Mouse (Mus musculus): Measurements from ENCODE around the gene C5ar1. TPM values are rescaled to one million over a fixed set of nuclear protein-coding genes. Genes with fewer than 3 reads are reported as not detected.
"Not testable (repeated sequence)": the region's sequence is repeated elsewhere in the genome, so short reads cannot be mapped to it uniquely, and the experiment has no call there.

C5ar1 gene
- total RNA-seq, 1 experiment, result not detected

DNA sequence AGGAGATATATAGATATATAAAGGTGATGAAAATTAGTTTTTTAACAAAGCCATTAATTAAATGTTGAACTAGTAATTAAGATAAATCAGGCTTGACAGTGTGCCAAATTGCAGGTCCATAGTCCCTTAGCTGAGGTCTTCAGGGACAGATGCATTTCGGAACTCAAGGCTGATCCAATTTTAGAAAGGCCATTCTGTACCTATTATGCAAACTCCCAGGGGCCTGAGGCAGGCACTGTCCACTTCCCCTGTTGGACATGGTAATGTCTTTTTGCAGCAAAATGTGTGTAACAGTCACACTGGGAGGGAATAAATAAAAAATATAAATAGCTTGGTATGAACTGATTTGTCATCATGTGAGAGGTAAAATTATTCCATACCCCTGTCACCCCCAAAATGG lies 11.8 kb upstream of the C5ar1 start:
- TF ChIP-seq HCFC1 (IDR thresholded peaks at IDR 0.05; ENCODE audit: borderline replicate concordance, insufficient read depth, low read length) (no peak), CHD2 (IDR thresholded peaks at IDR 0.05; ENCODE audit: low read depth, low read length) (no peak), MAFK (IDR thresholded peaks at IDR 0.05; ENCODE audit: insufficient read depth, low read depth, low read length) (no peak), ZC3H11A (IDR thresholded peaks at IDR 0.05; ENCODE audit: borderline replicate concordance, low read depth, low read length) (no peak), ZNF384 (IDR thresholded peaks at IDR 0.05; ENCODE audit: low read depth, low read length) (no peak)
- no peak for DNase-seq (ENCODE audit: low read depth, low spot score)

DNA sequence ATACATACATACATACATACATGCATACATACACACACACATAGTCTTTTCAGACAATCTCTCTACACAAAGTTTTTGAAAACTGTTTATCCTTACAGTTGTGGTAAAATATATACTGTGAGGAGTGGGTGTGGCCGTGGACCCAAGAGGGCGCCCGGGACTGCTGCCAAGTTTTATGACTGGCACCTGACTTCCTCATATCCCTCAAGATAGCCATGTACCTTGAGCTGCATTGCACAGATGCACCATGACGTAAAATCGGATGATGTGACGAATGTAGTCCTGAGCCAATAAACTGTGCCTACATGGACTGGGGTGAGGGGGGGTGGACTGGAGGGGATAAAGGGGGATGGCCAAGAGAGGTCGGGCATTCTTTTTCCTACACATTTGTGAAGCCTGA lies 7.3 kb upstream of the C5ar1 start:
- H3K4me3 ChIP-seq (ENCODE audit: insufficient read depth in 1 of 2, low read depth in 1 of 2, low read length in 2 of 2, poor library complexity in 1 of 2, severe bottlenecking in 1 of 2); H3K4me1 ChIP-seq (ENCODE audit: control insufficient read depth in 2 of 2, insufficient read depth in 2 of 2, low read length in 2 of 2, poor library complexity in 1 of 2); DNase-seq (ENCODE audit: low read depth, low spot score); H3K27ac ChIP-seq (ENCODE audit: insufficient read depth, low read depth, low read length, poor library complexity, severe bottlenecking); H3K9ac ChIP-seq (ENCODE audit: insufficient read depth, low read depth, low read length, poor library complexity, severe bottlenecking); H3K9me3 ChIP-seq (ENCODE audit: control insufficient read depth, insufficient read depth, low read depth, low read length); H3K36me3 ChIP-seq (ENCODE audit: control insufficient read depth, insufficient read depth, low read length, poor library complexity, severe bottlenecking): not testable (repeated sequence)
- in situ Hi-C loops (cut with MboI; ENCODE audit: low sequenced_read_pairs in 2 of 2, unreplicated experiment in 2 of 2), result loop anchor here in 1 of 2 experiments (25.0 kb wide), 1 partner anchor 304 kb away; the partner anchor contains the start of gene Ehd2

More for the DNA sequence above, 11.8 kb upstream of the C5ar1 start:
- Histone ChIP-seq H3K27ac (ENCODE audit: insufficient read depth, low read depth, low read length, poor library complexity, severe bottlenecking) (no peak overlapping the region), H3K9ac (ENCODE audit: insufficient read depth, low read depth, low read length, poor library complexity, severe bottlenecking) (no peak overlapping the region), H3K36me3 (ENCODE audit: control insufficient read depth, insufficient read depth, low read length, poor library complexity, severe bottlenecking) (peaks cover 12% of the 10 kb centered on the region), H3K9me3 (ENCODE audit: control insufficient read depth, insufficient read depth, low read depth, low read length) (no peaks in the 10 kb centered on the region), H3K4me1 (ENCODE audit: control insufficient read depth in 2 of 2, insufficient read depth in 2 of 2, low read length in 2 of 2, poor library complexity in 1 of 2) (peaks cover 0 to 4% of the 10 kb centered on the region in 2 experiments; a peak in 1 of 4 replicates), H3K4me3 (ENCODE audit: insufficient read depth in 1 of 2, low read depth in 1 of 2, low read length in 2 of 2, poor library complexity in 1 of 2, severe bottlenecking in 1 of 2) (no peak overlapping the region)
- in situ Hi-C loops (cut with MboI; ENCODE audit: low sequenced_read_pairs in 2 of 2, unreplicated experiment in 2 of 2), result loop anchor here in 1 of 2 experiments (25.0 kb wide), 1 partner anchor 309 kb away; the partner anchor contains the start of gene Ehd2

- no peaks in the 10 kb centered on the region for H3K9me3 ChIP-seq (ENCODE audit: control insufficient read depth, insufficient read depth, low read depth, low read length)
- H3K4me1 ChIP-seq (ENCODE audit: control insufficient read depth in 2 of 2, insufficient read depth in 2 of 2, low read length in 2 of 2, poor library complexity in 1 of 2), result no peaks in the 10 kb centered on the region
- in situ Hi-C loops (cut with MboI; ENCODE audit: low sequenced_read_pairs in 2 of 2, unreplicated experiment in 2 of 2), result loop anchor here in 1 of 2 experiments (25.0 kb wide), 1 partner anchor 304 kb away; the partner anchor contains the start of gene Ehd2
- no peak overlapping the region for H3K27ac ChIP-seq (ENCODE audit: insufficient read depth, low read depth, low read length, poor library complexity, severe bottlenecking)
- TF ChIP-seq CHD2 (IDR thresholded peaks at IDR 0.05; ENCODE audit: low read depth, low read length) (no peak), ZNF384 (IDR thresholded peaks at IDR 0.05; ENCODE audit: low read depth, low read length) (no peak), MAFK (IDR thresholded peaks at IDR 0.05; ENCODE audit: insufficient read depth, low read depth, low read length) (no peak), HCFC1 (IDR thresholded peaks at IDR 0.05; ENCODE audit: borderline replicate concordance, insufficient read depth, low read length) (no peak), ZC3H11A (IDR thresholded peaks at IDR 0.05; ENCODE audit: borderline replicate concordance, low read depth, low read length) (no peak)
- no peak for DNase-seq (ENCODE audit: low read depth, low spot score)
- no peaks in the 10 kb centered on the region for H3K36me3 ChIP-seq (ENCODE audit: control insufficient read depth, insufficient read depth, low read length, poor library complexity, severe bottlenecking)
- no peak overlapping the region for H3K9ac ChIP-seq (ENCODE audit: insufficient read depth, low read depth, low read length, poor library complexity, severe bottlenecking)
- H3K4me3 ChIP-seq (ENCODE audit: insufficient read depth in 1 of 2, low read depth in 1 of 2, low read length in 2 of 2, poor library complexity in 1 of 2, severe bottlenecking in 1 of 2), result no peak overlapping the region
Observed at GRCm38 (mm10) chr7:16265856-16266255, 6.5 kb upstream of the C5ar1 start.

GRCm38 (mm10) chr7:16263843-16264242 lies 4.5 kb upstream of the C5ar1 start:
- Histone ChIP-seq H3K4me1 (ENCODE audit: control insufficient read depth in 2 of 2, insufficient read depth in 2 of 2, low read length in 2 of 2, poor library complexity in 1 of 2) (no peaks in the 10 kb centered on the region), H3K9ac (ENCODE audit: insufficient read depth, low read depth, low read length, poor library complexity, severe bottlenecking) (no peak overlapping the region), H3K27ac (ENCODE audit: insufficient read depth, low read depth, low read length, poor library complexity, severe bottlenecking) (no peak overlapping the region), H3K9me3 (ENCODE audit: control insufficient read depth, insufficient read depth, low read depth, low read length) (no peaks in the 10 kb centered on the region), H3K4me3 (ENCODE audit: insufficient read depth in 1 of 2, low read depth in 1 of 2, low read length in 2 of 2, poor library complexity in 1 of 2, severe bottlenecking in 1 of 2) (no peak overlapping the region), H3K36me3 (ENCODE audit: control insufficient read depth, insufficient read depth, low read length, poor library complexity, severe bottlenecking) (no peaks in the 10 kb centered on the region)
- DNase-seq (ENCODE audit: low read depth, low spot score), result no peak
- TF ChIP-seq ZNF384 (IDR thresholded peaks at IDR 0.05; ENCODE audit: low read depth, low read length), result no peak
- no peak for TF ChIP-seq HCFC1 (IDR thresholded peaks at IDR 0.05; ENCODE audit: borderline replicate concordance, insufficient read depth, low read length)
- TF ChIP-seq CHD2 (IDR thresholded peaks at IDR 0.05; ENCODE audit: low read depth, low read length), result no peak
- TF ChIP-seq ZC3H11A (IDR thresholded peaks at IDR 0.05; ENCODE audit: borderline replicate concordance, low read depth, low read length), result no peak
- TF ChIP-seq MAFK (IDR thresholded peaks at IDR 0.05; ENCODE audit: insufficient read depth, low read depth, low read length), result no peak
- in situ Hi-C loops (cut with MboI; ENCODE audit: low sequenced_read_pairs in 2 of 2, unreplicated experiment in 2 of 2), result loop anchor here in 1 of 2 experiments (25.0 kb wide), 1 partner anchor 302 kb away; the partner anchor contains the start of gene Ehd2

Data from ES-E14 (cell line).